Mouse (Mus musculus): ENCODE measurements around the gene B3gat2. TPM values are rescaled to one million over a fixed set of nuclear protein-coding genes. Genes with fewer than 3 reads are reported as not detected.

The B3gat2 gene
- polyA plus RNA-seq, 1 experiment = 9.6 TPM

DNA sequence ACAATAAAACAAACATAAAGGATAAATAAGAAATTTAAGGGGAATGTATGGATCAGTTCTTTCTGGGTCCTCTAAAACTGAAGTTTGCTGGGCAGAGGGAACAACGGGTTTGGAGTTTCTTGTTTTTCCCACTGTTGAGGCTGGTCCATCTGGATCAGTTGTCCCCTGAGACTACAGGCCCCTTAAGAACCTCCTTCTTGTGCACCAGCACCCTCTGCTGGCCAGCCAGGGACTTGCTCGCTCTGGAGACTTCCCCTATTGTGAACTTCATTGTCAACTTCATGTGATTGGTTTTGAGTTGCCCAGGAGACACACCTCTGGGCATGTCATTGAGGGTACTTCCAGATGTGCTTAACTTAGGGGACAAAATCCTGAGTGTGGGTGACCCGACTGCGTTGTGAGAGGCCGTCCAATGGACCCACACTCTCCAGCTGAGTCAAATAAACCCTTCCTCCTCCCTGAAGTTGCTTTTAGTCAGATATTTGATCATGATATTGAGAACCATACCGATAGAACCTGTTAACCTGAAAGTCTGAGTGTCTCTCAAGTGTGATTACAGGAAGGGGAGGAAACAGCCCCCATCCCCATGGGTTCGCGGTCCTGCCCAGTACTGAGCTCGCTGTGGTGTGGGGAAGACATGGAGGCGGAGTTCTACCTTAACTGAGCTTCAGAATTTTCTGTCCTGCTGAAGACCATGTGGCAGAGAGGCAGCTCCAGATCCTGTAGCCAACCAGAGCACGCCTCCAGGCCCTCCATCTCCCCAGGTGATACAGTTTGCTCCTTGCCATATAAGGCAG, 31.4 kb downstream of the B3gat2 start:
- Histone ChIP-seq H3K4me1 (ENCODE audit: control insufficient read depth, insufficient read depth, low read length) (no peaks in the 10 kb centered on the region), H3K4me3 (replicated peaks; ENCODE audit: insufficient read depth, low read depth, low read length) (no peak overlapping the region), H3K27me3 (ENCODE audit: control insufficient read depth, insufficient read depth, low read length) (no peaks in the 10 kb centered on the region), H3K27ac (ENCODE audit: insufficient read depth, low read length) (no peak overlapping the region)
- peak; percentile 68 to 77 for DNase-seq
- 62% methylated on average over 11 of the region's 11 CpGs for WGBS
- peak; percentile 89 for TF ChIP-seq CTCF (IDR thresholded peaks at IDR 0.05; ENCODE audit: borderline replicate concordance, insufficient read depth, low read depth, low read length)
- TF ChIP-seq POLR2A (IDR thresholded peaks at IDR 0.05; ENCODE audit: borderline replicate concordance, insufficient read depth, low read length) = no peak

GRCm38 (mm10) chr1:23798306-23798705, 36.8 kb downstream of the B3gat2 start:
- H3K4me3 ChIP-seq (replicated peaks; ENCODE audit: insufficient read depth, low read depth, low read length) = no peak overlapping the region
- WGBS = 59% methylated on average over 9 of the region's 9 CpGs
- DNase-seq = peak in 1 of 2 experiments; percentile 41

GRCm38 (mm10) chr1:23821615-23822014, 60.1 kb downstream of the B3gat2 start:
- H3K27ac ChIP-seq (ENCODE audit: insufficient read depth, low read length) = no peak overlapping the region
- WGBS = 7% methylated on average over 5 of the region's 5 CpGs
- peak; percentile 65 to 87 for DNase-seq
- H3K27me3 ChIP-seq (ENCODE audit: control insufficient read depth, insufficient read depth, low read length) = no peaks in the 10 kb centered on the region; the same call in 1 of the 2 replicates
- H3K4me3 ChIP-seq (replicated peaks; ENCODE audit: insufficient read depth, low read depth, low read length) = no peak overlapping the region
- TF ChIP-seq CTCF (IDR thresholded peaks at IDR 0.05; ENCODE audit: borderline replicate concordance, insufficient read depth, low read depth, low read length) = no peak
- no peak for TF ChIP-seq POLR2A (IDR thresholded peaks at IDR 0.05; ENCODE audit: borderline replicate concordance, insufficient read depth, low read length)
- peaks cover 10% of the 10 kb centered on the region; the same call in 1 of the 2 replicates for H3K4me1 ChIP-seq (ENCODE audit: control insufficient read depth, insufficient read depth, low read length)

More at GRCm38 (mm10) chr1:23798306-23798705, 36.8 kb downstream of the B3gat2 start:
- TF ChIP-seq POLR2A (IDR thresholded peaks at IDR 0.05; ENCODE audit: borderline replicate concordance, insufficient read depth, low read length) (no peak), CTCF (IDR thresholded peaks at IDR 0.05; ENCODE audit: borderline replicate concordance, insufficient read depth, low read depth, low read length) (no peak)
- Histone ChIP-seq H3K27me3 (ENCODE audit: control insufficient read depth, insufficient read depth, low read length) (no peaks in the 10 kb centered on the region), H3K4me1 (ENCODE audit: control insufficient read depth, insufficient read depth, low read length) (no peaks in the 10 kb centered on the region), H3K27ac (ENCODE audit: insufficient read depth, low read length) (no peak overlapping the region)

DNA sequence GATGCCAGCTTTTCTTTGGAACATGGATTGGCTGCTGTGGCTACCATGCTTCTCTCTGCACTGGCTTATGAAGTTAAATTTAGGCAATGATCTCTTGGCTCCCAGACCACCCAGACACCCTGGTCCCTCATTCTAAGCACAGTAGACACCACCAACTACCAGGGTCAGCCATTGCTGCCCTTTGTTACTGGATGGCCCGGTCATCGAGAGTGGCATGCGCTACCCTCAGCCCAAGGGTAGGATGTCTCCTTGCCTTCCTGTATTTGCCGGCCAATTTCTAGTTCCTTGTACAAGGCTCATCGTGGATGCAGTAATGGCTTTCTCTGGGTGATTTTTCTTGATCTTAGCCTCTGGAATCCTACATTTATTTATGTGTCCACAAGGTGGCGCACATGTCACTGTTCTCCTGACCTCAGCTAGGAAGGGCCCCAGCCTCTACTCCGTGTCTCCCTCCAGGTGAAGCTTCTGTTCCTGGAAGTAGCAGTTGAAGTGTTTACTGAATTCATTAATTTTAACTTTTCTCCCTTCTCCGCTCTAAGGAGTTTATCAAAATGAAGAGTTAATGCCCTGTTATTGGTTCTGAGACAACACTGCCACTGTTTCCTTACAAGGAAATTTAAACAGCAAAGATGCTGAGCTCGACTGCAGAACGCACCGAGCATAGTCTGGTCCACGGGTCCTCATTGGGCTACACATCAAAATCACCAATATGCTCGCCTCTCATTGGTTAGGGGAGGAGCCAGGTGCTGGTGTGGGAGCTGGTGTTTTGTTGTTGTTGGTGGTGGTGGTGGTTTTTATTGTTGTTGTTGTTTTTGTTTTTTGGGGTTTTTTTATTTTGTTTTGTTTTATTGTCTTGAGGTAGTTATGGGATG, 65.6 kb downstream of the B3gat2 start:
- TF ChIP-seq POLR2A (IDR thresholded peaks at IDR 0.05; ENCODE audit: borderline replicate concordance, insufficient read depth, low read length) (no peak), CTCF (IDR thresholded peaks at IDR 0.05; ENCODE audit: borderline replicate concordance, insufficient read depth, low read depth, low read length) (peak; percentile 70; the same call in 1 of the 2 replicates)
- no peak overlapping the region for H3K4me3 ChIP-seq (replicated peaks; ENCODE audit: insufficient read depth, low read depth, low read length)
- peaks cover 9% of the 10 kb centered on the region; the same call in 1 of the 2 replicates for H3K4me1 ChIP-seq (ENCODE audit: control insufficient read depth, insufficient read depth, low read length)
- 32% methylated on average over 13 of the region's 13 CpGs for WGBS
- no peak overlapping the region for H3K27ac ChIP-seq (ENCODE audit: insufficient read depth, low read length)
- DNase-seq = peak; percentile 61 to 75
- no peaks in the 10 kb centered on the region for H3K27me3 ChIP-seq (ENCODE audit: control insufficient read depth, insufficient read depth, low read length)

GRCm38 (mm10) chr1:23834246-23834645, 72.7 kb downstream of the B3gat2 start:
- TF ChIP-seq CTCF (IDR thresholded peaks at IDR 0.05; ENCODE audit: borderline replicate concordance, insufficient read depth, low read depth, low read length) = no peak
- TF ChIP-seq POLR2A (IDR thresholded peaks at IDR 0.05; ENCODE audit: borderline replicate concordance, insufficient read depth, low read length) = no peak
- Histone ChIP-seq H3K4me3 (replicated peaks; ENCODE audit: insufficient read depth, low read depth, low read length) (no peak overlapping the region), H3K27ac (ENCODE audit: insufficient read depth, low read length) (no peak overlapping the region), H3K27me3 (ENCODE audit: control insufficient read depth, insufficient read depth, low read length) (no peaks in the 10 kb centered on the region), H3K4me1 (ENCODE audit: control insufficient read depth, insufficient read depth, low read length) (peaks cover 9% of the 10 kb centered on the region; the same call in 1 of the 2 replicates)
- 63% methylated on average over 7 of the region's 7 CpGs for WGBS
- DNase-seq = no peak

DNA sequence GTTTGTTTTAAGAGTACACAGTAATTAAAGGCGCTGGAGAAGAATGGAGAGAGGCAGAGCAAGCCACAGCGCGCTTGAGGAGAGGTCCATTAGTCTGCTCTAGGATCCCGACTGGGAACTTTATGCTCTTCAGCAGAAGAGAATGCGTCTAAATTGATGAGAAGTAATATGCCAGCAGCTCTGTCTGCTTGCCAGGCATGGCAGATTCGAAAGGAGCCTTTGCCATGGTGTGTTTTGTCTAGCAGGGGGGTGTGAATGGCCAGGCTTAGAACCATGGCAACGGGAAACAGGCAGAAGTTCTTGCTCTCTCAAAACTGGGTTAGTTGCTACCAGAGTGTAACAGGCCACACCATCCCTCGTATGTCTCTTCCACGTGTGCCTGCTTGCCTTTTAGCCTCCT, 73.3 kb downstream of the B3gat2 start:
- no peak for DNase-seq
- no peak overlapping the region for H3K4me3 ChIP-seq (replicated peaks; ENCODE audit: insufficient read depth, low read depth, low read length)
- no peak overlapping the region for H3K27ac ChIP-seq (ENCODE audit: insufficient read depth, low read length)
- whole genome bisulfite sequencing = 34% methylated on average over 9 of the region's 9 CpGs
- H3K27me3 ChIP-seq (ENCODE audit: control insufficient read depth, insufficient read depth, low read length) = no peaks in the 10 kb centered on the region
- H3K4me1 ChIP-seq (ENCODE audit: control insufficient read depth, insufficient read depth, low read length) = peaks cover 9% of the 10 kb centered on the region; the same call in 1 of the 2 replicates
- TF ChIP-seq POLR2A (IDR thresholded peaks at IDR 0.05; ENCODE audit: borderline replicate concordance, insufficient read depth, low read length) = no peak
- no peak for TF ChIP-seq CTCF (IDR thresholded peaks at IDR 0.05; ENCODE audit: borderline replicate concordance, insufficient read depth, low read depth, low read length)

- WGBS = 90% methylated on average over 4 of the region's 4 CpGs
- H3K4me3 ChIP-seq (replicated peaks; ENCODE audit: insufficient read depth, low read depth, low read length) = no peak overlapping the region
- H3K27ac ChIP-seq (ENCODE audit: insufficient read depth, low read length) = no peak overlapping the region
- peaks cover 10% of the 10 kb centered on the region for H3K4me1 ChIP-seq (ENCODE audit: control insufficient read depth, insufficient read depth, low read length)
- DNase-seq = no peak
- no peaks in the 10 kb centered on the region for H3K27me3 ChIP-seq (ENCODE audit: control insufficient read depth, insufficient read depth, low read length)
- TF ChIP-seq CTCF (IDR thresholded peaks at IDR 0.05; ENCODE audit: borderline replicate concordance, insufficient read depth, low read depth, low read length) (no peak), POLR2A (IDR thresholded peaks at IDR 0.05; ENCODE audit: borderline replicate concordance, insufficient read depth, low read length) (no peak)
Observed at GRCm38 (mm10) chr1:23836630-23837029, 75.1 kb downstream of the B3gat2 start.

Data from cerebellum, adult 2 months (tissue).